Mouse (Mus musculus): Measurements from ENCODE around the gene H3f3a.

The H3f3a gene

GRCm38 (mm10) chr1:180757252-180757955 lies 56.3 kb downstream of the H3f3a start:
- no peak for DNase-seq (ENCODE audit: low spot score)

- no peak for DNase-seq (ENCODE audit: low spot score)
Measured at GRCm38 (mm10) chr1:180756711-180757110, 57.0 kb downstream of the H3f3a start.

GRCm38 (mm10) chr1:180754376-180754775 lies 59.4 kb downstream of the H3f3a start:
- no peak for DNase-seq (ENCODE audit: low spot score)

- DNase-seq (ENCODE audit: low spot score) = no peak
Measured at GRCm38 (mm10) chr1:180752115-180752514, 61.6 kb downstream of the H3f3a start.

Measured in embryo, embryonic 10 days (tissue).